Comparison of ENCODE assay signal across 9 mouse cellular contexts in the genomic region with DNA sequence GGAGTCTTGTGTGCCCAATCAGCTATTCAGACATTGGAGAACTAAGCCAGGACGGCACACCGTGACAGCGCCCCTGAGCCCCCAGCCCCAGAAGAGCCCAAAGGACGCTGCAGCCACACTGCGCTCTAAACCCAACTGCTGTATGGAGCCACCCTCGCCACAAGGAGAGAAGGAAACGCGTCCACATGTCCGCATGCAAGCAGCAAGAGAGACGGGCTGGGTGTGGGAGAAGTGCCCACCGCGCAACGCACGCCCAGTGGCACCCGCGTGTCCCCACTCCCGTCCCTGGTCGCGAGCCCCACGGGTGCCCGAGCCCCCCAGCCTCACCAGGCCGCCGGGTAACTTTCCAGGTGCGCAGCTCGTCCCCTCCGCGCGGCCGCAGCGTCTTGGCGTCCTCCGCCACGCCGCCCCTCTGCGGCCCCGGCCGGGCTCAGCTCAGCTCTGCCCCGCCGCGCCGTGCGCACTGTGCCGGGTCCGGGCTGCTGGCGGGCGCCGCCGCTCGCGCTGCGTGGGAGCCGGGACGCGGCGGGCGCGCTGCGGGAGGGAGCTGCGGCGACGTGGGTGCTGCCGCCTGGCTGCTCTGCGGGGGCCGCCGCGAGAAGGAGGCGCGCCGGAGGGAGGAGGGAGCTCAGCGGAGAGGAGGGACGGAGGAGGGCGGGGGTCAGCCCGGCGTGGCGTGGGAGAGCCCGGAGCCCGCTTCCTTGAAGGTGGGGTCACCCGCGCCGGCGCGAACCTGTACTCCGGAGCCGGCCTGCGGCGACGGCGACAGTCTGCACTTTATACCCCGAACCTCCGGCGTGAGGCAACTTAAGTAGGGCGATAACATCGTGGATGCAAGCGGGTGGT. TPM values are rescaled to one million over a fixed set of nuclear protein-coding genes. Genes with fewer than 3 reads are reported as not detected.
A peak's percentile ranks its signal among the peaks of the same experiment; 100 is the strongest.
DNase-seq lines count a peak whose midpoint lies in the region; ATAC-seq and TF ChIP-seq lines count a peak whose summit lies in the region.
"Had no signal": no experiment of that assay in that cellular context is flagged by ENCODE, and none has a peak within 500 bp of the region (broad histone marks: within the 10 kb centered on the region; RNA-seq: fewer than 3 reads in every experiment).

Prkg2 (minus strand) TSS at position 756 of the 846 bp plus-strand sequence.

- H3K9ac ChIP-seq in hindbrain, embryonic 14.5 days = peak within 1 kb of the TSS; percentile 70
- H3K9ac ChIP-seq in limb, embryonic 11.5 days (ENCODE audit: low read length) = peak within 1 kb of the TSS; percentile 64
- H3K9ac ChIP-seq in midbrain, embryonic 16.5 days (ENCODE audit: low read depth, low read length) = peak within 1 kb of the TSS; percentile 77

- peak within 1 kb of the TSS; percentile 77 for H3K4me3 ChIP-seq in E14TG2a.4 (replicated peaks; ENCODE audit: low read length)
- H3K4me3 ChIP-seq in forebrain, embryonic 10.5 days = peak within 1 kb of the TSS; percentile 87
- peak within 1 kb of the TSS; percentile 66 for H3K4me3 ChIP-seq in hindbrain, embryonic 14.5 days (replicated peaks; ENCODE audit: low read length)
- H3K4me3 ChIP-seq in limb, embryonic 11.5 days (ENCODE audit: low read depth, low read length) = peak within 1 kb of the TSS; percentile 60
- peak within 1 kb of the TSS; percentile 72 for H3K4me3 ChIP-seq in midbrain, embryonic 16.5 days (ENCODE audit: low read depth, low read length)

- ATAC-seq in hindbrain, embryonic 14.5 days (ENCODE audit: low FRiP score) = peak; percentile 75
- ATAC-seq in limb, embryonic 11.5 days (ENCODE audit: insufficient number of reproducible peaks, low FRiP score, low TSS enrichment, low read depth) = peak; percentile 79
- ATAC-seq in midbrain, embryonic 16.5 days = peak; percentile 89
- no peak for ATAC-seq in monocyte, adult 5-6 weeks (replicated peaks; ENCODE audit: insufficient number of reproducible peaks, low FRiP score, low TSS enrichment, poor library complexity, severe bottlenecking)

- peak within 1 kb of the TSS; percentile 91 for H3K27ac ChIP-seq in forebrain, embryonic 10.5 days
- H3K27ac ChIP-seq in hindbrain, embryonic 14.5 days = no peak within 1 kb of the TSS; the same call in 1 of the 2 replicates
- no peak within 1 kb of the TSS for H3K27ac ChIP-seq in limb, embryonic 11.5 days (replicated peaks; ENCODE audit: low read depth, low read length)
- peak within 1 kb of the TSS; percentile 34; the same call in 1 of the 2 replicates for H3K27ac ChIP-seq in midbrain, embryonic 16.5 days (ENCODE audit: low read length)

- H3K9me3 ChIP-seq in E14TG2a.4 (ENCODE audit: low read length) = no peaks in the 10 kb centered on the region
- H3K9me3 ChIP-seq in forebrain, embryonic 10.5 days = no peaks in the 10 kb centered on the region
- no peaks in the 10 kb centered on the region for H3K9me3 ChIP-seq in hindbrain, embryonic 14.5 days (ENCODE audit: control insufficient read depth, low read length)
- H3K9me3 ChIP-seq in limb, embryonic 11.5 days (ENCODE audit: control insufficient read depth, low read length) = no peaks in the 10 kb centered on the region
- H3K9me3 ChIP-seq in midbrain, embryonic 16.5 days (replicated peaks; ENCODE audit: control insufficient read depth, low read length, poor library complexity, severe bottlenecking) = no peaks in the 10 kb centered on the region; the same call in 1 of the 2 replicates

- peaks cover 18% of the 10 kb centered on the region for H3K4me1 ChIP-seq in E14TG2a.4 (replicated peaks; ENCODE audit: low read depth, low read length)
- peaks cover 27% of the 10 kb centered on the region for H3K4me1 ChIP-seq in forebrain, embryonic 10.5 days
- H3K4me1 ChIP-seq in hindbrain, embryonic 14.5 days (replicated peaks; ENCODE audit: control insufficient read depth, insufficient read depth, low read length) = peaks cover 10% of the 10 kb centered on the region; the same call in 1 of the 2 replicates
- no peaks in the 10 kb centered on the region for H3K4me1 ChIP-seq in limb, embryonic 11.5 days (ENCODE audit: control insufficient read depth, insufficient read depth, low read length)
- H3K4me1 ChIP-seq in midbrain, embryonic 16.5 days (ENCODE audit: control insufficient read depth, insufficient read depth, low read length) = peaks cover 13% of the 10 kb centered on the region

- H3K36me3 ChIP-seq in E14TG2a.4 (ENCODE audit: insufficient read depth, low read length) = no peaks in the 10 kb centered on the region
- H3K36me3 ChIP-seq in forebrain, embryonic 10.5 days (replicated peaks) = no peaks in the 10 kb centered on the region; the same call in 1 of the 2 replicates
- H3K36me3 ChIP-seq in hindbrain, embryonic 14.5 days (replicated peaks; ENCODE audit: control insufficient read depth, insufficient read depth) = no peaks in the 10 kb centered on the region
- no peaks in the 10 kb centered on the region for H3K36me3 ChIP-seq in limb, embryonic 11.5 days (ENCODE audit: control insufficient read depth, insufficient read depth, low read length)
- no peaks in the 10 kb centered on the region for H3K36me3 ChIP-seq in midbrain, embryonic 16.5 days (ENCODE audit: control insufficient read depth, insufficient read depth, low read length)

- TF ChIP-seq CTCF in E14TG2a.4 (conservative IDR thresholded peaks at IDR 0.05; ENCODE audit: low read length) = no peak

- WGBS in forebrain, embryonic 10.5 days = under 1% methylated on average over 93 of the region's 94 CpGs
- WGBS in hindbrain, embryonic 14.5 days = 2% methylated on average over 76 of the region's 94 CpGs
- under 1% methylated on average over 86 of the region's 94 CpGs for WGBS in limb, embryonic 11.5 days
- WGBS in midbrain, embryonic 16.5 days = under 1% methylated on average over 81 of the region's 94 CpGs

- peak; percentile 5 for DNase-seq in 3134 (ENCODE audit: extremely low read depth, insufficient read length, low spot score)
- DNase-seq in forebrain, embryonic 10.5 days (ENCODE audit: extremely low spot score, low spot score) = peak; percentile 63
- peak; percentile 40 for DNase-seq in hindbrain, embryonic 14.5 days (ENCODE audit: low spot score)
- DNase-seq in limb, embryonic 11.5 days (ENCODE audit: low spot score) = peak; percentile 67
- no peak for DNase-seq in MN1 (ENCODE audit: low spot score)

- H3K27me3 ChIP-seq in E14TG2a.4 (ENCODE audit: insufficient read depth, low read length) = peaks cover 77% of the 10 kb centered on the region
- peaks cover 50% of the 10 kb centered on the region for H3K27me3 ChIP-seq in forebrain, embryonic 10.5 days (ENCODE audit: poor library complexity, severe bottlenecking)
- peaks cover 29% of the 10 kb centered on the region for H3K27me3 ChIP-seq in hindbrain, embryonic 14.5 days (ENCODE audit: control insufficient read depth, insufficient read depth, low read length)
- peaks cover 15% of the 10 kb centered on the region; the same call in 1 of the 2 replicates for H3K27me3 ChIP-seq in limb, embryonic 11.5 days (ENCODE audit: control insufficient read depth, insufficient read depth, low read length)
- H3K27me3 ChIP-seq in midbrain, embryonic 16.5 days (ENCODE audit: control insufficient read depth, insufficient read depth, low read depth, low read length) = peaks cover 3% of the 10 kb centered on the region; the same call in 1 of the 2 replicates

- H3K4me2 ChIP-seq in hindbrain, embryonic 14.5 days (replicated peaks) = peak within 1 kb of the TSS; percentile 99
- H3K4me2 ChIP-seq in limb, embryonic 11.5 days (ENCODE audit: low read depth, severe bottlenecking) = peak within 1 kb of the TSS; percentile 97
- peak within 1 kb of the TSS; percentile 96 for H3K4me2 ChIP-seq in midbrain, embryonic 16.5 days (ENCODE audit: low read length)

RNA-seq across cellular contexts. Expression of gene Prkg2, which starts in this region (rescaled TPM):
- polyA plus RNA-seq in forebrain, embryonic 10.5 days (2016; fragmentation: Nextera tagmentation; extraction: Ambion mirVana) = 1.6 and 2.0 TPM in 2 replicates
- polyA plus RNA-seq in hindbrain, embryonic 14.5 days (2014; fragmentation: Nextera tagmentation; extraction: Ambion mirVana) = 1.4 and 1.5 TPM in 2 replicates
- polyA plus RNA-seq in limb, embryonic 11.5 days (2014; fragmentation: Nextera tagmentation; extraction: Ambion mirVana) = 1.7 TPM in 2 replicates
- polyA plus RNA-seq in midbrain, embryonic 16.5 days (2015; fragmentation: Nextera tagmentation; extraction: Ambion mirVana) = 1.7 and 2.8 TPM in 2 replicates
- total RNA-seq in monocyte, adult 5-6 weeks (2017) = not detected in 3 replicates
- total RNA-seq: common myeloid progenitor, adult 5-6 weeks had no signal

Comparison
In these comparisons a context has a peak if more than half of its experiments do, and no peak if none do; other contexts are left out.
1. H3K27ac ChIP-seq: peak in forebrain, embryonic 10.5 days (single experiment) and midbrain, embryonic 16.5 days (single experiment); none in hindbrain, embryonic 14.5 days (single experiment) and limb, embryonic 11.5 days (single experiment).
2. Peak in every context shown above with its lines, with median percentiles within 50 percentile points of each other: H3K4me3 ChIP-seq, H3K4me2 ChIP-seq and H3K9ac ChIP-seq.